Comparison of ENCODE assay signal across 8 mouse cellular contexts in the genomic region with DNA sequence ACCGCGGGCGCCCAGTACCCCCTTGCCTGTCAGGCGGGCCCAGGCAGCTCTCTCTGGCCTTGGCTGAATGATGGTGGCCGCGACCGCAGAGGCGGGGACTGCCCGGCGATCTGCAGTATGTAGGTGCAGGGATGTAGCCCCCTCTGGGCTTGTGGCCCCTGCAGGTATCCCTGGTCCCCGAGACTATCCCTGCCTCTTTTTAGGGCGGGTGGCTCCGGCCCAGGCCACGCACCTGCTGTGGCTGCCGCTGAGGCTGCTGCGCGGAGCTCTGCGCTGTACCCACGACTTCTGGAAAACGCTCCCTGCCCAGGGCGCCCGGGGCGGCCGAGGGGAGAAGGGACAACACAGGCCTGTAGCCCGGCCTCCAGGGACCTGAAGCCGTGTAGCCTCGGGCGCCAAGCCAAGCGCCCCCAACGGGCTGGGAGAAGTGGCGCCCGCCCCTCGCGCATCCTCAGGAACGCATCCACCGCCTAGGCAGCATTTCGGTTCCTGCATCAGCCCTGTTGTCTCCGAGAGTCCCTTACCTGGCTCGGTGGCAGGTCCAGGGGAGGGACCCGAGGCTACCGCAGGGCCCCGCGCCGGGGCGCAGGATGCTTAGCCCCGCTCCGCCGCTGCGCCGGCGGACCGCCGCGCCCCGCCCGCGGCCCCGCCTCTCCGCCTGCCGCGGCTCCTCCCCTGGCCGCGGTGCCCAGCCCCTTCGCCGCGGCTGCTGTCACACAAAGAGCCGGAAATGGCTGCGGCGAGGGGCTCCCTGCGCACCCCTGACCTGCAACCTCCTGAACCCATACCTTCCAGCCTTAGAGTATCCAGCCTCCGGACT. TPM values are rescaled to one million over a fixed set of nuclear protein-coding genes. Genes with fewer than 3 reads are reported as not detected.
DNase-seq lines count a peak whose midpoint lies in the region; ATAC-seq and TF ChIP-seq lines count a peak whose summit lies in the region.

No protein-coding gene starts in this region.

- H3K4me2 ChIP-seq in heart, embryonic 14.5 days (ENCODE audit: low read length) = peak overlapping the region; percentile 82
- H3K4me2 ChIP-seq in neural tube, embryonic 15.5 days = peak overlapping the region; percentile 66

- H3ac ChIP-seq in C2C12 (ENCODE audit: control insufficient read depth, insufficient read length, low read depth) = peak overlapping the region; percentile 36

- H3K36me3 ChIP-seq in C2C12 (ENCODE audit: control insufficient read depth, insufficient read depth) = no peaks in the 10 kb centered on the region
- no peaks in the 10 kb centered on the region for H3K36me3 ChIP-seq in heart, embryonic 14.5 days (ENCODE audit: control insufficient read depth, insufficient read depth, low read length)
- H3K36me3 ChIP-seq in neural tube, embryonic 15.5 days = no peaks in the 10 kb centered on the region

- no peak for TF ChIP-seq CTCF in C2C12 (IDR thresholded peaks at IDR 0.05; ENCODE audit: control insufficient read depth, insufficient read depth, insufficient read length)

- peak overlapping the region; percentile 71 for H3K9ac ChIP-seq in heart, embryonic 14.5 days (ENCODE audit: low read length)
- peak overlapping the region; percentile 82 for H3K9ac ChIP-seq in neural tube, embryonic 15.5 days (replicated peaks)

- peak overlapping the region; percentile 25 for H3K4me3 ChIP-seq in C2C12 (ENCODE audit: insufficient read depth, poor library complexity, severe bottlenecking)
- peak overlapping the region; percentile 65 to 89 for H3K4me3 ChIP-seq in heart, embryonic 14.5 days (ENCODE audit: control insufficient read depth in 1 of 2, insufficient read depth in 1 of 2, low read depth in 1 of 2, low read length in 2 of 2)
- H3K4me3 ChIP-seq in neural tube, embryonic 15.5 days (replicated peaks) = peak overlapping the region; percentile 86

- no peaks in the 10 kb centered on the region for H3K9me3 ChIP-seq in heart, embryonic 14.5 days (ENCODE audit: control insufficient read depth, low read length)
- H3K9me3 ChIP-seq in neural tube, embryonic 15.5 days (replicated peaks) = no peaks in the 10 kb centered on the region

- no peaks in the 10 kb centered on the region for H3K79me3 ChIP-seq in C2C12 (ENCODE audit: low read depth)

- peak; percentile 80 for DNase-seq in adrenal gland, adult 2 months
- peak; percentile 44 for DNase-seq in embryo, embryonic 11.5 days (ENCODE audit: low read depth, low spot score)
- DNase-seq in kidney, postnatal 10 days = peak; percentile 68
- DNase-seq in lung, adult 18-20 months = peak; percentile 36 to 44
- DNase-seq in thymus, postnatal 14 days = peak; percentile 87

- peak overlapping the region; percentile 21 to 48; a peak in 3 of 4 replicates for H3K27ac ChIP-seq in heart, embryonic 14.5 days (replicated peaks in 1 of 2; ENCODE audit: control insufficient read depth in 1 of 2, insufficient read depth in 1 of 2, low read depth in 2 of 2, low read length in 2 of 2)
- H3K27ac ChIP-seq in neural tube, embryonic 15.5 days (replicated peaks) = peak overlapping the region; percentile 91

- H3K4me1 ChIP-seq in heart, embryonic 14.5 days (ENCODE audit: control insufficient read depth in 2 of 2, insufficient read depth in 2 of 2, low read length in 2 of 2) = peaks cover 5 to 8% of the 10 kb centered on the region in 2 experiments; a peak in 3 of 4 replicates
- H3K4me1 ChIP-seq in neural tube, embryonic 15.5 days = peaks cover 47% of the 10 kb centered on the region

- ATAC-seq in heart, embryonic 14.5 days (ENCODE audit: insufficient number of reproducible peaks, insufficient read depth, low FRiP score, low read depth) = peak; percentile 77
- peak; percentile 90 for ATAC-seq in neural tube, embryonic 15.5 days (ENCODE audit: low FRiP score)

- no peaks in the 10 kb centered on the region for H3K27me3 ChIP-seq in C2C12 (ENCODE audit: control insufficient read depth, insufficient read depth, insufficient read length)
- H3K27me3 ChIP-seq in heart, embryonic 14.5 days (ENCODE audit: control insufficient read depth, insufficient read depth, low read length) = peaks cover 12% of the 10 kb centered on the region; the same call in 1 of the 2 replicates
- H3K27me3 ChIP-seq in neural tube, embryonic 15.5 days (replicated peaks) = no peaks in the 10 kb centered on the region

- under 1% methylated on average over 62 of the region's 71 CpGs for WGBS in heart, embryonic 14.5 days
- under 1% methylated on average over 58 of the region's 71 CpGs for WGBS in neural tube, embryonic 15.5 days

- no peaks in the 10 kb centered on the region for H3K79me2 ChIP-seq in C2C12 (ENCODE audit: control insufficient read depth, insufficient read depth)

TF ChIP-seq in C2C12, 6 proteins besides CTCF, POLR2A, EP300 and RAD21:
- TF ChIP-seq MYOD1 (IDR thresholded peaks at IDR 0.05; ENCODE audit: control insufficient read depth, insufficient read length, low read depth) (no peak), FOSL1 (IDR thresholded peaks at IDR 0.05; ENCODE audit: insufficient read depth, low read length, poor library complexity, severe bottlenecking) (no peak), USF1 (IDR thresholded peaks at IDR 0.05; ENCODE audit: low read depth) (no peak), MAX (IDR thresholded peaks at IDR 0.05) (no peak), CEBPB (IDR thresholded peaks at IDR 0.05; ENCODE audit: low read depth) (no peak), MYOG (IDR thresholded peaks at IDR 0.05; ENCODE audit: control insufficient read depth, extremely low read depth, insufficient read length) (no peak)

RNA-seq across cellular contexts. Expression of a gene that starts 0.7 kb away (rescaled TPM):
- 0.77 TPM for polyA plus RNA-seq in C2C12 (2012; fragmentation: generic; extraction: Trizol)
- 10 to 100 TPM; 68.1 to 95.2 TPM for total RNA-seq in adrenal gland, adult 2 months (2021)
- 24.4 and 34.7 TPM in 2 replicates for polyA plus RNA-seq in adrenal gland, adult 2 months (2012; rRNA removed)
- 8.9 TPM in 2 replicates for polyA plus RNA-seq in heart, embryonic 14.5 days (2014; fragmentation: Nextera tagmentation; extraction: Ambion mirVana)
- polyA plus RNA-seq in neural tube, embryonic 15.5 days (2015; fragmentation: Nextera tagmentation; extraction: Ambion mirVana) = 88.0 and 91.1 TPM in 2 replicates

Comparison
In these comparisons a context has a peak if more than half of its experiments do, and no peak if none do; other contexts are left out.
1. Peak in every context shown above with its lines: DNase-seq, ATAC-seq, H3K4me3 ChIP-seq and H3K27ac ChIP-seq.
2. H3K4me3 ChIP-seq: peak in every context shown above with its lines; median percentile 86 in neural tube, embryonic 15.5 days; 77 in heart, embryonic 14.5 days; 25 in C2C12.